Mouse (Mus musculus) T-helper 17 cell (primary cell): ENCODE data around the gene Ms4a1.
"Not testable (repeated sequence)": the region's sequence is repeated elsewhere in the genome, so short reads cannot be mapped to it uniquely, and the experiment has no call there.

Experiments used
- in situ Hi-C, 2 experiments: fragments of 300-600 bp; cut with MboI, MseI; formaldehyde crosslinking; loops; 1 replicate in 1 of 2; 2 replicates in 1 of 2; pipeline ENCODE4 v1.15.1; 2025; ENCODE audit warnings: high pct_unique_total_duplicates in 2 of 2

Ms4a1 gene

DNA sequence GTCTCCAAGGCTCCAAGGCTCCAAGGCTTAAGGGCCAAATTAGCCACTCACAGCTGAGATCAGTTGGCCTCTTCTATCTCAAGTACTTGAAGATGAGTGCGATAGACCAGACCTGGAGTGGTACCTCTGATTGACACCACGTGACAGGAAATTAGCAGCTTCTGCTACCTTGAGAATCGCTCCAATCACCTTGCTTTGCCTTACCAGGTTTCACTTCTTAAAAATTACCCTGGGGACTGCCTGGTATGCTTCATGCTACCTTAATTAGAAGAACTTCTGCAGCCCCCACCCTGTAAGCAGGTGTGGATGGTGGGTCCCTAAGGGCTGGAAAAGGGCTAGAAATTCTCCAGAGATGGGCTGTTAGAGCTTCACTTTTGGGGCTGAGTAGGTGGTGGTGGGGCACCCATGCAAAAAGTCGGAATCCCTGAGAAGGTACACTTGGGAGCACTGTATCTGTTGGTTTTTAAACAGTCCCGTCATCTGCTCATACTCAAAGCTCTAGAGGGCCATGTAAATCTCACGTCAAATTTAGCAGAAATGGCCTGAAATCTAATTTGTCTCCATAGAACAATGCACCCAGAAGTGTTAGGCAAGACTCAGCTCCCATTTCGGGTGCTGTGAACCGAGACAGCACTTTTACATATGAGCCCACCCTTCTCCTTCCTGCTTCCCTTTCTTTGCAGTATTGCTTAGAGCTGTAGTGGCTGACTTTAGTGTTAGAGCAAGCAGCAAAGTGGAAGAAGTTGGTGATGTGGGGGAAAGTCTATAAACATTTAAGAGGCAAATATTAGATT is at the start of gene Ms4a1:
Ms4a1 (minus strand) TSS at position 190 of the 794 bp plus-strand sequence.
- in situ Hi-C loops, result loop anchor here in 1 of 2 experiments (25.0 kb wide), 1 partner anchor 1129 kb away; no protein-coding TSS in a partner anchor

- in situ Hi-C loops, result no loop called here
Measured at GRCm38 (mm10) chr19:11314354-11314753, 48.3 kb upstream of the Ms4a1 start, which contains the start of gene Ms4a14. Ms4a14 (minus strand) TSS chr19:11314454.

DNA sequence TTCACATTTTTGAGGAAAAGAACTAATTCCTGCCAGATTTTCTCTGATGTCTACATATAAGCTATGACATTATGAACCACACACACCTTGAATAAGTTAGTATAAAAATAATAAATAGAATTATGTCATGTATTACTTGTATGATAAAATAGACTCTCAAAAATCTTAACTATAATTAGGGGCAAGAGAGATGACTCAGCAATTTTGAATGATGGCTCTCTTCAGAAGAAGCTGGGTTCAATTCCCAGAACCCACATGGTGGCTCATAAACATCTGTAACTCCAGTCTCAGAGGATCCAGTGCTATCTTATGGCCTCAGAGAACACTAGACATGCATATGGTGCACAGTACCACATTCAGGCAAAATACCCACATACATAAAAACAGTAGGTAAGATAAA is 42.8 kb upstream of the Ms4a1 start:
- in situ Hi-C loops, result no loop called here

GRCm38 (mm10) chr19:11299529-11299928 is 33.5 kb upstream of the Ms4a1 start:
- in situ Hi-C loops, result not testable (repeated sequence)

DNA sequence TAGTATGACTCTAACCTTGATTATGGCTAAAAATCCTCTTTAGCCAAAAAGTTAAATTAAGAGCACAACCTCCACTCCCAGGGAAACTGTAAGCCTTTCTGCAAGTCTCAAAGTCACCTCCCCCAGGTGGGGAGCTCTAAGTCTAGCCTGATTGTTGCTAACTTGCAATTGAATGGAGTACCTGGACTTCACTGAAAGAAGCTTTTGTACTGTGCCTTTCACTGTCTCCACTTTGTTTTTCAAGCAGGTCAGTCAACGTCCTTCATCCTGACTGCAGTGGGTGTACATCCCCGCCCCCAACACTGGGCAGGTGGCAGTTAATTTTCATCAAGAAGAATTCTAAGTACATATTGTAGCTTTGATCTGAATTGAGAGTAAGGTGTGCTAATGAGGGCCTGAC is 32.9 kb upstream of the Ms4a1 start:
- in situ Hi-C loops, result no loop called here

GRCm38 (mm10) chr19:11293616-11294015 is 27.6 kb upstream of the Ms4a1 start:
- in situ Hi-C loops, result not testable (repeated sequence)

DNA sequence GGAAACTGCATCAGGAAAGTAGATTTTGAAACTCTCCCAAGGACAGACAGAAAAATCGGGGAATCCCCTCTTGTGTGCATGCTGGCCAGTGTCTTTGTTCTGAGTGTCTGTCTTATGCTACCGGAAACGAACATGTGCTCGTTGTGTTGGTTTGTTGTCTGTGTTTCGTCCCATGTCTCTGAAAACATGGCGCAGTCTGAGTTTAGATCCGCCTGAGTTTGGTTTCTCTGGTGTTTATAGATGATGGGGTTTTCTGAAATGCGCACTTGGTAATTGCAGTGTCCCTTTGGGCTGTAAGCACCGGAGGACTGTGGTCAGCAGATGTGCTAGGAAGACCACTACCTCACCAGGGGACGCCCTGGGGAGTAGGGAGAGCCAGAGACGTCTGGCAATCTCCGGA is 26.9 kb upstream of the Ms4a1 start:
- in situ Hi-C loops, result no loop called here

GRCm38 (mm10) chr19:11283773-11284172 is 17.7 kb upstream of the Ms4a1 start, which contains the start of gene Ms4a5:
Ms4a5 (minus strand) TSS chr19:11283873.
- in situ Hi-C loops, result no loop called here

DNA sequence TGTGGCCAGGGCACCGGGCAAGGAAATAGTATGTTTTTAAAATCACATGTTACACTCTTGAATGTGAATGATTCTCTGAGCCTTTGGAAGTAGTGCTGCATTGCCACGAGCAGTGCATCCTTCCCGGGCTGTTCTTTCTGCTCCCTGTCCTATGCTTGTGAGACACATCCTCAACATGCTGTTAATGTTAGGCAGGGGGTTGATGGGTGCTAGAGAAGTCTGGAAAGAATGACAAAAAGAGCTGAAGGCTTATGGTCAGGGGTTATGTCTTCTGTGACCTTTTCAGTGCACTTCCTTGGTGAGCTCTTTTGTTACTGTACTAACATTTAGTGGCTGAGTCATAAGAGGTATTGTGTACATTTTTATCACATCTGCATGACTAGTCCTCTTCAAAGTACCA is 14.2 kb upstream of the Ms4a1 start:
- in situ Hi-C loops, result no loop called here

GRCm38 (mm10) chr19:11276431-11276830 is 10.4 kb upstream of the Ms4a1 start:
- in situ Hi-C loops, result no loop called here

DNA sequence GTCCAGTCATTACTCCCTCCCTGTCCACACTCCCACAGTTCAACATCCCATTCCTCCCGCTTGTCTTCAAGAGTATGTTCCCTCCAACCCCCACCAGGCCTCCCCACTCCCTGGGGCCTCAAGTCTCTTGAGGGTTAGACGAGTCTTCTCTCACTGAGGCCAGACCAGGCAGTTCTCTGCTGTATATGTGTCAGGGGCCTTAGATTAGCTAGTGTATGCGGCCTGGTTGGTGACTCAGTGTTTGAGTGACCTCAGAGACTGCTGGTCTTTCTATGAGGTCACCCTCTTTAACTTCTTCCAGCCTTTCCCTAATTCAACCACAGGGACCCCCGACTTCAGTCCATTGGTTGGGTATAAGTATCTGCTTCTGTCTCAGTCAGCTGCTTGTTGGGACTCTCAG is 915 bp upstream of the Ms4a1 start:
- in situ Hi-C loops, result loop anchor here in 1 of 2 experiments (25.0 kb wide), 1 partner anchor 1130 kb away; no protein-coding TSS in a partner anchor

GRCm38 (mm10) chr19:11264602-11265185 is 1.3 kb downstream of the Ms4a1 start:
- in situ Hi-C loops, result loop anchor here in 1 of 2 experiments (25.0 kb wide), 1 partner anchor 1127 kb away; no protein-coding TSS in a partner anchor

- in situ Hi-C loops, result loop anchor here in 1 of 2 experiments (25.0 kb wide), 1 partner anchor 1126 kb away; no protein-coding TSS in a partner anchor
Measured at GRCm38 (mm10) chr19:11263549-11263948, 2.5 kb downstream of the Ms4a1 start.

DNA sequence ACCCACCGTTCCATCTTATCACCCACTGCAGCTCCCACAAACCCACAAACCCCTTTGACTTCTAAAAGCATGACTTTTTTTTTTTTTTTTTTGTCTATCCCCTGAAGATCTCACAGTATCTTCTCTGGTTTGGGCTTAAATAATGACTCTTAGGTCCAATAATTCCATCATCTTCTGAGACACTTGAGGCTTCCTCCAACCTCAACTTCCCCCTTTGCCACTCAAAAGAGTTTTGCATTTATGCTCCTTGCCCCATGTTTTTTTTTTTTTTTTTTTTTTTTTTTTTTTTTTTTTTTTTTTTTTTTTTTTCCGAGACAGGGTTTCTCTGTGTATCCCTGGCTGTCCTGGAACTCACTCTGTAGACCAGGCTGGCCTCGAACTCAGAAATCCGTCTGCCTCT is 3.1 kb downstream of the Ms4a1 start:
- in situ Hi-C loops, result loop anchor here in 1 of 2 experiments (25.0 kb wide), 1 partner anchor 1126 kb away; no protein-coding TSS in a partner anchor

- in situ Hi-C loops, result loop anchor here in 1 of 2 experiments (25.0 kb wide), 1 partner anchor 1124 kb away; no protein-coding TSS in a partner anchor
Measured at GRCm38 (mm10) chr19:11261522-11261921, 4.5 kb downstream of the Ms4a1 start.

GRCm38 (mm10) chr19:11244230-11244629 is 21.8 kb downstream of the Ms4a1 start:
- in situ Hi-C loops, result no loop called here

DNA sequence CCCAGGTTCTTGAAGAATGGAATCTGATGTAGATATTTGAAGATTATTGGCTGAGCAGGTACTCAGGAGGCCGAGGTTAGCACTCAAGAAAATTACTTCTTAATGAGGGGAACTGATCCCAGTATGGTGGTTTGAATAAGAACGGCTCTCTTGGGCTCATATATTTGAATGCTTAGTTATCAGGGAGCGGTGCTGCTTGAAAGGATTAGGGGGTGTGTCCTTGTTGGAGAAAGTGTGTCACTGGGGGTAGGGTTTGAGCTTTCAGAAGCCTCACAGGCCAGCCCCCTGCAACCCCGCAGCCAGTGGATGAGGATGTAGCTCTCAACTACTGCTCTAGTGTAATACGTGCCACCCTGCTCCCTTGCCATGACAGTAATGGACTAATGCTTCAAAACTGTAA is 23.5 kb downstream of the Ms4a1 start:
- in situ Hi-C loops, result no loop called here

- in situ Hi-C loops, result no loop called here
Measured at GRCm38 (mm10) chr19:11235820-11236219, 30.2 kb downstream of the Ms4a1 start.

DNA sequence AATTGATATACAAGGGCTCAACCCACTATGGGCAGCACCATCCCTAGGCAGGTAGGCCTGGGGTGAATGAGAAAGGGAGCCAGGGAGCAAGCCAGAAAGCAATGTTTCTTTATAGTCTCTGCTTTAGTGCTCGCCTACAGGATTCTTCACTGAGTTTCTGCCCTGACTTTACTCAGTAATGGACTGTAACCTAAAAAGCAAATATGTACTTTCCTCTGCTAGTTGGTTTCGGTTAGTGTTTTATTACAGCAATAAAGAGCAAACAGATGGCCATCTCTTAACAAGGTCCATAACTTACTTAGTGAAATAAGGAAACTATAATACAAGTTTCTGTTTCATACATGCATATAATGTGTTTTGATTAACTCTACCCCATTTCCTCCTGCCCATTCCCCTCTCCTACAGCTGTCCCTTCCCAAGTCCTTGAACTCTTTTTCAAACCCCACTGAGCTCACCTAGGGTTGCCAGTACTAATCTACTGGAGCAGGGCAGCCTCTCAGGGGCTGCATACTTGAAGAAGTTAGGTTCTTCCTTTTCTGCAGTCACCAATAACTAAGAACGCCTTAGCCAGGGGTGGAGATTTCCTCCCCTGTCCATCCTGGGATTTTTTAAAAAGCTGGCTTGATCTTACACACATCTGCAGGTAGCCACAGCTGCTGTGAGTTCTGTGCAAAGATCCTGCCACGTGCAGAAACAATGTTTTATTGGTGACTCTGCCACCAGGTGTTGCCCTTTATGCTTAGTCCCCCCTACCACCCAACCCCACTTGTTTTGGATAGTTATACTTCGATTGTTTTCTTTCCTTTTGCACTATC is 30.9 kb downstream of the Ms4a1 start:
- in situ Hi-C loops, result no loop called here

GRCm38 (mm10) chr19:11234244-11234643 is 31.8 kb downstream of the Ms4a1 start:
- in situ Hi-C loops, result no loop called here

DNA sequence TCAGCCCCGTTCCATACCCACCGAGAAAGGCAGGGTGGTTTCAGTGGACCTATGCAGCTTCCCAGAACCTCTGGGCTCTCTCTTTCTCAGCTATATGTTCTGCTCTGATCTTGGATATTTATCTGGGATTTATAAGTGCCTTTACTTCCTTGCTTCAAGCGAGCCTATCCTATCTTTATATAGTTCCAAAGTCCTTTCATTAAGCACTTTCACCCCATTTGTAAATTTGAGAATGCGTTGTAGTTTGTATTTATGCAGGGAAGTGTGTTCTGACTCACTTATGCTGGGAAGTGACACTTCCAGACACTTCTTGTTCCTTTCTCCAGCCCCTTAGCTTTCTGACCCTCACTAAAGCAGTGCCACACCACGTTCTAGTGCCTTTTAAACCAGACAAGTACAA is 33.7 kb downstream of the Ms4a1 start, which contains the start of gene Ms4a12:
Ms4a12 (minus strand) TSS at position 101 of the 400 bp plus-strand sequence.
- in situ Hi-C loops, result no loop called here
